Mouse (Mus musculus) forebrain, embryonic 11.5 days (tissue): ENCODE measurements around the gene Rps6ka5. TPM values are rescaled to one million over a fixed set of nuclear protein-coding genes. Genes with fewer than 3 reads are reported as not detected.

Experiments used
- ATAC-seq: fragments of 200-750 bp; cut with Nextera tagmentation; replicated peaks from 2 replicates; pipeline ENCODE4 v1.8.0; 2017; ENCODE audit warnings: moderate TSS enrichment; ENCODE audit not compliant: low FRiP score
- DNase-seq: peaks from one replicate; pipeline ENCODE4 v3.0.0-alpha.2; 2017; ENCODE audit warnings: low spot score
- H3K27ac ChIP-seq: fragments of 300-500 bp; sonication (generic); 2 replicates; pipeline ENCODE4 v1.5.1; 2014; ENCODE audit warnings: low read depth, low read length
- H3K27me3 ChIP-seq: fragments of 300-500 bp; sonication (generic); 2 replicates; pipeline ENCODE4 v1.6.1; 2014; ENCODE audit warnings: mild to moderate bottlenecking, low read length, mixed read lengths; ENCODE audit not compliant: control insufficient read depth, insufficient read depth
- H3K36me3 ChIP-seq: fragments of 300-500 bp; sonication (generic); 2 replicates; pipeline ENCODE4 v1.6.1; 2014; ENCODE audit warnings: mild to moderate bottlenecking, low read length, moderate library complexity, mixed read lengths; ENCODE audit not compliant: control insufficient read depth, insufficient read depth
- H3K4me1 ChIP-seq: fragments of 300-500 bp; sonication (generic); replicated peaks from 2 replicates; pipeline ENCODE4 v1.6.1; 2014; ENCODE audit warnings: low read length, mixed read lengths; ENCODE audit not compliant: control insufficient read depth, insufficient read depth
- H3K4me2 ChIP-seq: fragments of 300-500 bp; sonication (generic); 2 replicates; pipeline ENCODE4 v1.6.1; 2014; ENCODE audit warnings: low read depth, mild to moderate bottlenecking, low read length, moderate library complexity, mixed read lengths; ENCODE audit not compliant: severe bottlenecking
- H3K4me3 ChIP-seq: fragments of 300-500 bp; sonication (generic); 2 replicates; pipeline ENCODE4 v1.5.1; 2014; ENCODE audit warnings: low read depth, low read length
- H3K9ac ChIP-seq: fragments of 300-500 bp; sonication (generic); 2 replicates; pipeline ENCODE4 v1.6.1; 2014; ENCODE audit warnings: low read length
- H3K9me3 ChIP-seq: fragments of 300-500 bp; sonication (generic); 2 replicates; pipeline ENCODE4 v1.6.1; 2016; ENCODE audit warnings: low read length, mixed read lengths; ENCODE audit not compliant: control insufficient read depth
- WGBS: fragments of 180-500 bp; shearing (Covaris S2); extraction: QIAGEN DNeasy Blood & Tissue Kit; methylation state at CpG from one replicate; pipeline ENCODE4 v1.1.7; 2014; 5-methylcytosine and 5-hydroxymethylcytosine counted together
- polyA plus RNA-seq: library from polyadenylated mRNA; unstranded; fragments of >200 nt; fragmentation: Nextera tagmentation; extraction: Ambion mirVana; gene quantifications from 2 replicates; pipeline ENCODE4 v1.2.1, GENCODE M21; 2014

Rps6ka5 gene
- polyA plus RNA-seq, 1 experiment from 2014 or later: 3.5 TPM

GRCm38 (mm10) chr12:100533209-100533608 is 193.6 kb downstream of the Rps6ka5 start:
- no peak for ATAC-seq
- no peak overlapping the region for H3K9ac ChIP-seq
- DNase-seq: peak; percentile 21
- 82% methylated on average over 4 of the region's 4 CpGs for WGBS
- no peak overlapping the region for H3K4me3 ChIP-seq
- H3K27me3 ChIP-seq: no peaks in the 10 kb centered on the region
- 0 out of 2 replicates have a peak, but pooled peaks cover 3% of the 10 kb centered on the region for H3K4me1 ChIP-seq
- H3K9me3 ChIP-seq: no peaks in the 10 kb centered on the region
- no peaks in the 10 kb centered on the region for H3K36me3 ChIP-seq
- no peak overlapping the region for H3K4me2 ChIP-seq
- no peak overlapping the region for H3K27ac ChIP-seq

- DNase-seq: no peak
- H3K9ac ChIP-seq: no peak overlapping the region
- no peak overlapping the region for H3K27ac ChIP-seq
- H3K9me3 ChIP-seq: no peaks in the 10 kb centered on the region
- H3K4me3 ChIP-seq: no peak overlapping the region
- no peak for ATAC-seq
- WGBS: 82% methylated on average over 1 of the region's 1 CpGs
- no peaks in the 10 kb centered on the region for H3K27me3 ChIP-seq
- H3K4me2 ChIP-seq: no peak overlapping the region
- no peaks in the 10 kb centered on the region for H3K36me3 ChIP-seq
- 0 out of 2 replicates have a peak, but pooled peaks cover 3% of the 10 kb centered on the region for H3K4me1 ChIP-seq
These were observed 195.0 kb downstream of the Rps6ka5 start for GRCm38 (mm10) chr12:100531740-100532139.

GRCm38 (mm10) chr12:100530871-100531270 is 195.9 kb downstream of the Rps6ka5 start:
- no peak for ATAC-seq
- 87% methylated on average over 5 of the region's 5 CpGs for WGBS
- no peaks in the 10 kb centered on the region for H3K36me3 ChIP-seq
- H3K9me3 ChIP-seq: no peaks in the 10 kb centered on the region
- H3K9ac ChIP-seq: no peak overlapping the region
- H3K4me1 ChIP-seq: 0 out of 2 replicates have a peak, but pooled peaks cover 3% of the 10 kb centered on the region
- no peaks in the 10 kb centered on the region for H3K27me3 ChIP-seq
- DNase-seq: no peak
- H3K4me2 ChIP-seq: no peak overlapping the region
- H3K4me3 ChIP-seq: no peak overlapping the region
- H3K27ac ChIP-seq: no peak overlapping the region

- no peaks in the 10 kb centered on the region for H3K9me3 ChIP-seq
- H3K4me3 ChIP-seq: no peak overlapping the region
- ATAC-seq (no peak), DNase-seq (peak; percentile 39)
- no peaks in the 10 kb centered on the region for H3K36me3 ChIP-seq
- WGBS: 77% methylated on average over 5 of the region's 5 CpGs
- no peak overlapping the region for H3K27ac ChIP-seq
- H3K9ac ChIP-seq: no peak overlapping the region
- H3K4me1 ChIP-seq: 0 out of 2 replicates have a peak, but pooled peaks cover 3% of the 10 kb centered on the region
- H3K4me2 ChIP-seq: no peak overlapping the region
- no peaks in the 10 kb centered on the region for H3K27me3 ChIP-seq
These were observed 197.1 kb downstream of the Rps6ka5 start for GRCm38 (mm10) chr12:100529651-100530050.

- Histone ChIP-seq H3K4me3 (no peak overlapping the region), H3K27me3 (no peaks in the 10 kb centered on the region), H3K27ac (no peak overlapping the region), H3K36me3 (no peaks in the 10 kb centered on the region), H3K4me2 (no peak overlapping the region), H3K9ac (no peak overlapping the region), H3K9me3 (no peaks in the 10 kb centered on the region), H3K4me1 (0 out of 2 replicates have a peak, but pooled peaks cover 3% of the 10 kb centered on the region)
- DNase-seq (peak; percentile 62), ATAC-seq (no peak)
- 26% methylated on average over 8 of the region's 8 CpGs for WGBS
These were observed 197.6 kb downstream of the Rps6ka5 start for GRCm38 (mm10) chr12:100529172-100529571.

DNA sequence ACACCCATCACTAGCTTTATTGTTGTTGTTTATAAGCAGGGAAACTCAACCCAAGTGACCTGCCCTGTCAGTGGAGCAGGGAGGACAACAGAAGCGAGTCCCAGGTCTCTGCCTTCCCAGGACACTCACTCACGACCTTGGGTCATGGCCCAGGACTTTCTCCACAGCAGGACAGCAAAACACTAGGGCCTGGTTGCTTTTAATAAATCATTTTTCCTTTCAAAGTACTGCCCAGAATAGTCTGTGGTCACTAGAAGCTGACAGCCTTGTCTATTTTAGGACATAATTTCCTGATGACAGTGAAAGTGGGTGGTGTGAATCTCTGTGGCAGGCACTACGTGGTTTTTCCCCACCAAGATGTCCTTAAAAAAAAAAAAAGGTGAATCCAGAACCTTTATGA is 198.5 kb downstream of the Rps6ka5 start:
- no peaks in the 10 kb centered on the region for H3K9me3 ChIP-seq
- no peaks in the 10 kb centered on the region for H3K27me3 ChIP-seq
- 69% methylated on average over 3 of the region's 3 CpGs for WGBS
- H3K4me1 ChIP-seq: 0 out of 2 replicates have a peak, but pooled peaks cover 3% of the 10 kb centered on the region
- peak overlapping the region; percentile 41; the same call in 1 of the 2 replicates for H3K4me2 ChIP-seq
- no peak overlapping the region for H3K9ac ChIP-seq
- H3K27ac ChIP-seq: no peak overlapping the region
- no peaks in the 10 kb centered on the region for H3K36me3 ChIP-seq
- DNase-seq: peak; percentile 43
- ATAC-seq: 0 out of 2 replicates have a peak, but pooled peaks have one; percentile 25
- no peak overlapping the region for H3K4me3 ChIP-seq

DNA sequence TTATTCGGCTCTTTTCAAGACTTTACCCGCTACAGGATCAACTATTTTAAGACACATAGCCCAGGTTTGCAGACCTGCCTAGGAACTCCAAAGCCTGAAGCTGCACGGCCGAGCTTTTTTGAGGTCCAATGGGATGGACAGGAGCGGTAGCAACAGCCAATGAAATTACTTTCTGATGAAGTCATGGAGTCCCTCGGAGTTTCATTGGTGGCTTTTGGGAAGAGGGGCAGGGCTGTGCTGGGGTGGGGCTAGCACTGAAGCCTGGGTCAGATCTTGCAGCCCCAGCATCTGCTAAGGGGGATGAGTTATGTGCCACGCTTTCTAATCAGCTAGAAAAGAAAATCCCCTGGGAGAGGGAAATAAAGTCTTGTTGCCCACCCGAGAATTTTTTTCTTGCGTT is 199.0 kb downstream of the Rps6ka5 start:
- H3K4me2 ChIP-seq: peak overlapping the region; percentile 41
- 0 out of 2 replicates have a peak, but pooled peaks cover 3% of the 10 kb centered on the region for H3K4me1 ChIP-seq
- WGBS: 13% methylated on average over 9 of the region's 9 CpGs
- ATAC-seq: peak; percentile 99
- H3K36me3 ChIP-seq: no peaks in the 10 kb centered on the region
- H3K9me3 ChIP-seq: no peaks in the 10 kb centered on the region
- H3K27ac ChIP-seq: no peak overlapping the region
- H3K4me3 ChIP-seq: no peak overlapping the region; the same call in 1 of the 2 replicates
- H3K9ac ChIP-seq: no peak overlapping the region
- no peaks in the 10 kb centered on the region for H3K27me3 ChIP-seq
- DNase-seq: peak; percentile 78

DNA sequence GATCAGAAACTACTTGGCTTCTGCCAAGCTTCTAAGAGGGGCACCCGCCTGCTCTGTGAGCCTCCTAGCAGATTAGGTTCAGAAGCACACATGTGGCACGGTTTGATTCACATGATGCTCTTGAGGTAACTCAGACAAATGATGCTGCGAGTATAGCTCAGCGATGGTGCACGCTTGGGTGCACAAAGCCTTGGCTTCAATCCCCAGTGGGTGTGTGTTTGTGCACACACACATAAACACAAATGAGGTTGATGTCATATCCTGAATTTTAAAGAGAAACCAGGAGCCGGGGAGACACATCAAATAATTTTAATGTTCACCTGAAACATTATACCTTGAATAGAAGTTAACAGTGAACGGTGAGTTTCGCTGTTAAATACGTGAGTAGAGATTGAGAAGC is 199.5 kb downstream of the Rps6ka5 start:
- no peaks in the 10 kb centered on the region for H3K36me3 ChIP-seq
- ATAC-seq: no peak
- 74% methylated on average over 9 of the region's 9 CpGs for WGBS
- no peak overlapping the region for H3K27ac ChIP-seq
- no peak for DNase-seq
- no peaks in the 10 kb centered on the region for H3K27me3 ChIP-seq
- H3K9ac ChIP-seq: no peak overlapping the region
- peak overlapping the region; percentile 41 for H3K4me2 ChIP-seq
- no peaks in the 10 kb centered on the region for H3K9me3 ChIP-seq
- H3K4me1 ChIP-seq: 0 out of 2 replicates have a peak, but pooled peaks cover 3% of the 10 kb centered on the region
- H3K4me3 ChIP-seq: no peak overlapping the region; the same call in 1 of the 2 replicates

- H3K4me2 ChIP-seq: no peak overlapping the region
- no peaks in the 10 kb centered on the region for H3K27me3 ChIP-seq
- 64% methylated on average over 1 of the region's 1 CpGs for WGBS
- no peaks in the 10 kb centered on the region for H3K36me3 ChIP-seq
- DNase-seq: no peak
- H3K9ac ChIP-seq: no peak overlapping the region
- H3K4me3 ChIP-seq: no peak overlapping the region
- ATAC-seq: no peak
- no peaks in the 10 kb centered on the region for H3K9me3 ChIP-seq
- no peak overlapping the region for H3K27ac ChIP-seq
- 0 out of 2 replicates have a peak, but pooled peaks cover 3% of the 10 kb centered on the region for H3K4me1 ChIP-seq
These were observed 200.8 kb downstream of the Rps6ka5 start for GRCm38 (mm10) chr12:100525939-100526338.
